Mouse (Mus musculus): ENCODE data around the gene Fam221a.

Gene Fam221a

GRCm38 (mm10) chr6:49367159-49368054, at the start of gene Fam221a:
Gene Fam221a (plus strand): TSS chr6:49367739.
- peak; percentile 92 for DNase-seq

- DNase-seq, result peak; percentile 99
Measured at GRCm38 (mm10) chr6:49318966-49319594, 48.5 kb upstream of the Fam221a start, which contains the start of gene Ccdc126. Gene Ccdc126 (plus strand): TSS chr6:49319274.

- no peak for DNase-seq
Measured at GRCm38 (mm10) chr6:49319595-49320315, 47.8 kb upstream of the Fam221a start.

GRCm38 (mm10) chr6:49321341-49321740, 46.2 kb upstream of the Fam221a start:
- DNase-seq, result no peak

- DNase-seq, result no peak
Measured at GRCm38 (mm10) chr6:49322056-49322455, 45.5 kb upstream of the Fam221a start.

GRCm38 (mm10) chr6:49322986-49323385, 44.6 kb upstream of the Fam221a start:
- no peak for DNase-seq

- no peak for DNase-seq
Measured at GRCm38 (mm10) chr6:49324528-49324927, 43.0 kb upstream of the Fam221a start.

GRCm38 (mm10) chr6:49325294-49325693, 42.2 kb upstream of the Fam221a start:
- DNase-seq, result no peak

- no peak for DNase-seq
Measured at GRCm38 (mm10) chr6:49326846-49327245, 40.7 kb upstream of the Fam221a start.

- DNase-seq, result no peak
Measured at GRCm38 (mm10) chr6:49331369-49332059, 36.0 kb upstream of the Fam221a start.

- DNase-seq, result no peak
Measured at GRCm38 (mm10) chr6:49332060-49332370, 35.5 kb upstream of the Fam221a start.

GRCm38 (mm10) chr6:49338566-49338965, 29.0 kb upstream of the Fam221a start:
- DNase-seq, result no peak

GRCm38 (mm10) chr6:49339145-49339544, 28.4 kb upstream of the Fam221a start:
- no peak for DNase-seq

- DNase-seq, result no peak
Measured at GRCm38 (mm10) chr6:49343737-49344469, 23.6 kb upstream of the Fam221a start.

GRCm38 (mm10) chr6:49349826-49350225, 17.7 kb upstream of the Fam221a start:
- DNase-seq, result peak; percentile 67

- no peak for DNase-seq
Measured at GRCm38 (mm10) chr6:49354613-49355012, 12.9 kb upstream of the Fam221a start.

- no peak for DNase-seq
Measured at GRCm38 (mm10) chr6:49355171-49355570, 12.4 kb upstream of the Fam221a start.

- DNase-seq, result no peak
Measured at GRCm38 (mm10) chr6:49360420-49360819, 7.1 kb upstream of the Fam221a start.

GRCm38 (mm10) chr6:49368212-49368611, 673 bp downstream of the Fam221a start:
- no peak for DNase-seq

GRCm38 (mm10) chr6:49372705-49373104, 5.2 kb downstream of the Fam221a start:
- DNase-seq, result no peak

GRCm38 (mm10) chr6:49373943-49374342, 6.4 kb downstream of the Fam221a start:
- no peak for DNase-seq

GRCm38 (mm10) chr6:49378328-49378727, 10.8 kb downstream of the Fam221a start:
- no peak for DNase-seq
